Mouse (Mus musculus): ENCODE measurements at regions not wholly inside any gene's neighbourhood (a gene's known extent, or its start where the extent isn't known, plus 50 kb on each side); places are given as distances from the start of the nearest gene placed in this dataset.
A peak's percentile ranks its signal among the peaks of the same experiment; 100 is the strongest.
"Not testable (repeated sequence)": the region's sequence is repeated elsewhere in the genome, so short reads cannot be mapped to it uniquely, and the experiment has no call there.

DNA sequence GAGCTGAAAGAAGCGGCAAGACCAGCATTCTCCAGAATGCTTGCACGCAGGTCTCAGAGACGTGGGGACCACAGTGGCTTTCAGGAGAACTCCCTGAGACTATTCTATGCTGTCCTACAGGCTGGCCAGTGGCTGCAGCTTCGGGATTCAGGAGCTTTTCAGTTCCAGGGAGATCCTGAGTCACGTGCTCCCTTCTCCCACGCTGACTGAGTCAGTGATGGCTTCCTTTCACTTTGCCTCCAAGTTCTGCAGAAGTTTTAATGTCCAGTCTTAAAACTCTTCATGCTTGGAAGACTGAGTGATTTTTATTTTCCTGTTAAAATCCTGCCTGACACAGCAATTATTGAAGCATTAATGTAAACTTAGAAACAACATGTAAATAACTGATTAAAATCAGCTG is 190.5 kb upstream of the Tmem45b start:
- no peak for DNase-seq
- intact Hi-C loops (cut with DNase I): no loop called here

DNA sequence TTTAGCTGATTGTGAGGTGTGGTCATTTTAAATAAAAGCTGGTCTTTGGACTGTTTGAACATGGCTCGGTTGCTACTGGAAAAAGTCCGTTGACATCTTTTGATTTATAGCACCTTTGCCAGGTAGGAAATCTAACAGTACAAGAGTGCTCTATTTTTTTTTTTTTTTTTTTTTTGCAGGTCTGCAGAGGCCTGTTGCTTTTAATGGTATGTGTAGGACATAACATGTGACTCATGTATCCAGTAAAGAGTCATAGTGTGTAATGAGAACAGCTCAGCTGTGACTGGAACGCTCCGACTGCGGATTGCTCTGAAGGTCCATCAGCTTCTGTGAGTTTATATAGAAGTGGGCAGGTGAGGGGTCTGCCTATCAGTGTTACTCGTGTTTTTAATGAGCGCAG is 190.0 kb upstream of the Tmem45b start:
- DNase-seq: no peak
- intact Hi-C loops (cut with DNase I): no loop called here

DNA sequence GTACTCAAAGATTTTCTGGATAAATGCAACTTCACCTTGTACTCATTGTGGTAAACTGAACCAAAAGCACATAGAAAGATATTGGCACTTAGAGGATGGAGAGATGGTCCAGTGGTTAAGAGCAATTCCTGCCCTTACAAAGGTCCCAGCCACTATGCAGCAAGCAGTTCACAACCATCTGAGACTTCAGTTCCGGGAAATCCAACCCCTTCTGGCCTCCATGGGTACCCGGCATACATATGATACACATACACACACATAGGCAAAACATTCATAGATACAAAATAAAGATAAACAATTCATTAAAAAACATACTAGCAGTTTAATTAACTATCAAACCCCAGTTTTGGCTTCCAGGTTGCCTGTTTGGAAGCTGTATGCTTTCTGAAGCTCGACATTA is 189.5 kb upstream of the Tmem45b start:
- intact Hi-C loops (cut with DNase I): no loop called here
- no peak for DNase-seq

DNA sequence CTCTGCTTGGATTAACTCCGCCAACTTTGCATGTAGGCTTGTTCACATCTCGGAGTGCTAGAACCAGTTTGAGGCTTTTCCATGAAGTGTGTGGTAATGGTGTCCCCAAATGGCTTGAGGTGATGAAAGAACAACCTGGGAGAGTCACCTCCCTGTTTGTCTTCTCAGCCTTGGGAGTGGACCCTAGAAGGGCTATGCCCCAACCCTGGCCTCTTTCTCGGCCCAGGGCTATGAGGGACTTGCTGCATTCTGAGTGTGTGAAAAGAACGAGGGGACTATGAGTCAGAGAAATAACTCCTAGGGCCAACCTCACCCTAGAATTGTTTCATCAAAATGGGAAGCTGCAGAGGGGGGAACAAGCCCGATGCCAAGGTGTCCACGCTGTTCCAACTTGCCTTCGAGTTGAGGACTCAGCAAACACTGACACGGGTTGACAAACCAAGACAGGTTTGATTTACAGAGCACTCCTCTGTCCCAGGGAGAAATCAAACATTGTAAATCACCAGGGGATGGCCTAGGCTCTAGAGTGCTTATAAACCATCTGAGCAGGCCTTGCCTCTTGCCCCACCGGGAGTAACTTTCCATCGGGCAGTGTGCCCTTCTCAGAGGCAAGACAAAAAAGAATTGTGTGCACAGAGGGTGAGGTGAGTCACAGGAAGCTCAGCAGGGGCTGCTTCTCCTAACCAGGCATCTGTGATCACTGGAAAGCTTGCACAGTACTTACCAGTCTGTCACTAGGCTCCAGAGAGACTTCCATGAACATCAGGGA is 186.3 kb upstream of the Tmem45b start:
- intact Hi-C loops (cut with DNase I): no loop called here
- no peak for DNase-seq

DNA sequence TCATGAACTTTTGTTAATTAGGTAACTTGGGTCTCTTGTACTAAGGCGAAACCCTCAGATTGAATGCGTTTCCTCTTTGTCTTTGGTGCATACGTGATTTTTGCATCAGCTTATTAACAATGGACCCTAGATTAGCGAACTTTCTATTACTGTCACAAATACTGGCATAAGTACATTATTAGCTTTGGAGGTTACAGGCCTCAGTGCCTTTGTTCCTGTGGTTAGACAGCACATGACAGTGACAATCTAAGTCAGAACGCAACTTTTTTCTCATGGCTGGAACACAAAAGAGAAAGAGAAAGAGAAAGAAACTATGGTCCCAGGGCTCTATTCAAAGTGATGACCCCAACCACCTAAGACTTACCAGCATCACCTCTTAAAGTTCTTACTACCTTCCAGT is 184.8 kb upstream of the Tmem45b start:
- intact Hi-C loops (cut with DNase I): no loop called here
- no peak for DNase-seq

DNA sequence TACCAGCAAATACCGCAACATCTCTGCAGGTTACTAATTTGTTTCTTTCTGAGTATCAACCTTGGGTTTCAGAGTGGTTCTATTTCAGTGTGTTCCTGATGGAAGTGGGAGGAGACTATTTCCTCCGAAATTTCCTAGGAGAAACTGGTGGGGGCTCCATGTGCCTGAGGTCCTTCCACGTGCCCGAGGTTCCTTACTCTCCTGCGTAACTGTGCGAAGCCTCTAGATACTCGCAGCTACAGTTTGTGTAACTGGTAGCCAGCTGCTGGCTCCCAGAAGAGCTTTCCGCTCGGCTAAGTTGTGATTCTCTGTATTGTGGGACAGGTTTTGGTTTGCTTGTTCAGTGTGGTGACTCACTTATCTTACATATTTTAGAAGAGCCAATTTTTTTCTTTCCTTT is 184.3 kb upstream of the Tmem45b start:
- intact Hi-C loops (cut with DNase I): no loop called here
- DNase-seq: no peak

DNA sequence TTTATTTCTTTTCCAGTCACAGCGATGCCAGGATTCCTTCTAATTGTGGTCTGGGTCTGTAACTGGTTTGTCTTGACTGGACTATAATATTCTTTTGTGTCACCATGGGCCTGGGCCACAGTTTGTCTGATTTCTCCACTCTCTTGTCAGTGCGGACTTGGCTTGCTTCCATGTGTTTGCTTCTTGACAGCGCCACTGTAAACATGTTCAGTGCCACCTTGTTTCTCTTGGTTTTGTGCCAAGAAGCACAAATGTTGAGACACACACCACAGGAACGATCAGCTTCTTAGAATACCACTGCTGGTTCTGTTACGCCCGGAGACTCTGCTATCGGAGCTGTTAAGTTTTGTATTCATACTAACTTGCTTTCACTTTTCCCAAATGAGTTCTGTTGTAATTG is 180.9 kb upstream of the Tmem45b start:
- no peak for DNase-seq
- intact Hi-C loops (cut with DNase I): no loop called here

DNA sequence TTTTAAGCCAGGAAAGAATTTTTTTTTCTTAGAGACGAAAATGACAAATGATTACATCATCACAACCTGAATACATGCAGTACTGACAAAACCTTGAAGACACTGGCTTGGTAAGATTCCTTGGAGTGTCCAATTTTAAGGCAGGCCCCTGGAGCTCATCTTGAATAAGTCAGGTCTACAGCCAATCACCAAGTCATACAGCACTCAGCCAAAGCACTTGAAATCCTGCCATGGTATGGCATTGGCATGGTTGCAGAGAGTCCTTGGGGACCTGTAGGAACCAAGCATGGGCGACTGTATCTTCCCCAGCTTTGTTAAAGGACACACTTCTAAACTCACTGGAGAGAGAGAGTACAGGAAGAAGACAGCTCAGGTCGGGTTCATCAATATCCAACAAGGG is 179.8 kb upstream of the Tmem45b start:
- DNase-seq: no peak
- intact Hi-C loops (cut with DNase I): no loop called here

DNA sequence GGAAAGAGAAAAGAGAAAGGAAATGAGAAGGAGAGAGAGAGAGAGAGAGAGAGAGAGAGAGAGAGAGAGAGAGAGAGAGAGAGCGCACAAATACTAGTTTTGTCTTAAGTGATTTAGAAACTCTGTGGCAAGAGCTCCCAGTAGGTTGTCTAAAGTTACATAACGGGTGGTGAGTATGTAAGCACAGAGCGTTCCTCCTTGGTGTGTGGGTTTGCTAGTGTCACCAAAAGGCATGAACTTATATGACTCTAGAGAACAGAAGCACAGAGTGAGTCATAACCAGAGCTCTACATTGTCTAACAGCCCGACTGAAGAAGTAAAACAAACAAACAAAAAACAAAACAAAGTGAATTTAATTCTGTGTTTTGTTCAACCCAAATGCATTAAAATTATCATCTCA is 177.9 kb upstream of the Tmem45b start:
- intact Hi-C loops (cut with DNase I): no loop called here
- DNase-seq: no peak

DNA sequence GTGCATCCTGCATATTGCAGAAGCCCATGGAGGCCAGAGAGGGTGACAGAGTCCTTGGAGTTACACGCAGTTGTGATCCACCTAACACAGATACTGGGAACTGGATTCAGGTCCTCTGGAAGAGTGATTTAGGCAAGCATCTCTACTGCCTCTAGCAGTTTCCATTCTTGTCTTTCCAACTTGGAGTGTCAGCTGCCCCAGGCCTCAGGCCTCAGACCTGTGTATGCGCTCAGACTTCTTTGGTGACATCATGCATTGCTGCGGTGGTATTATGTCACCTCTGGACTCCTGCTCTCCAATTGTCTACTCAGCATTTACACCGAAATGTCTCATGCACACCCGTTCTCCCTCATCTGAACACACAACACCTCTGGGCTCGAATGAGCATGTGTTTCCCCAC is 164.0 kb upstream of the Tmem45b start:
- no peak for DNase-seq
- intact Hi-C loops (cut with DNase I): no loop called here

DNA sequence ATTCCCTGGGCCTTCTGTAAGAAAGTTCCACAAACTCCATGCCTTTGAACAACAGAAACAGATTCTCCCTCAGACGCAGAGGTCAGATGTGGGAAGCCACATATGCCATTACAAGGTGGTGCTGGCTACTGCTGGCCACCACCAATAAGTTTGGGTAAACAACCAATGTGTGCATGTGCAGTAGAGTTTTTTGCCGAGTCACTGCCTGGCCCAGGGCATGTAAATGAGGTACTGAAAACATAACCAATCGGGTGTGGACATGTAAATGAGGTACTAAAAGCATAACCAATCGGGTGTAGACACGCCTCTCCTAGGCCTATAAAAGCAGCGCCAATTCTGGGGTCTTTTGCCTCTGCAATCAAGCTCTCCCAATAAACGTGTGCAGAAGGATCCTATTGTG is 157.3 kb upstream of the Tmem45b start:
- intact Hi-C loops (cut with DNase I); DNase-seq: not testable (repeated sequence)

DNA sequence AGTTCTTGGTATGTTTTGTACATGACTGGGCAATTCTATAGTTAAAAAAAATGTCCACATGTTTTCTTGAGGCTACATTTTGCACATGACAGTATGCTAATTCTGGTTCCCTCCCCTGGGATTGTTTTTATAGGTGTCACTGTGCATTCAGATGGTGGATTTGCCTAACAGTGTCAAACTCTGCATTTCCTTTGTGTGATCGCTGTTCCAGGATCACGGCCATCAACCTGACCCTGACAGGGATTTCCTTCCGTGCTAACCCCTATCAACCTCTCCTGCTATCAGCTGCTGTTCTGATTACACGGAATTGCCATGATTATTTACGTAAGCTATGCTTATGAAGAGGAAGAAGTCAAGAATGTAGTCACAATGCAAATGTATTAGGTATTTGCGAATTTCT is 155.1 kb upstream of the Tmem45b start:
- DNase-seq: no peak
- intact Hi-C loops (cut with DNase I): no loop called here

DNA sequence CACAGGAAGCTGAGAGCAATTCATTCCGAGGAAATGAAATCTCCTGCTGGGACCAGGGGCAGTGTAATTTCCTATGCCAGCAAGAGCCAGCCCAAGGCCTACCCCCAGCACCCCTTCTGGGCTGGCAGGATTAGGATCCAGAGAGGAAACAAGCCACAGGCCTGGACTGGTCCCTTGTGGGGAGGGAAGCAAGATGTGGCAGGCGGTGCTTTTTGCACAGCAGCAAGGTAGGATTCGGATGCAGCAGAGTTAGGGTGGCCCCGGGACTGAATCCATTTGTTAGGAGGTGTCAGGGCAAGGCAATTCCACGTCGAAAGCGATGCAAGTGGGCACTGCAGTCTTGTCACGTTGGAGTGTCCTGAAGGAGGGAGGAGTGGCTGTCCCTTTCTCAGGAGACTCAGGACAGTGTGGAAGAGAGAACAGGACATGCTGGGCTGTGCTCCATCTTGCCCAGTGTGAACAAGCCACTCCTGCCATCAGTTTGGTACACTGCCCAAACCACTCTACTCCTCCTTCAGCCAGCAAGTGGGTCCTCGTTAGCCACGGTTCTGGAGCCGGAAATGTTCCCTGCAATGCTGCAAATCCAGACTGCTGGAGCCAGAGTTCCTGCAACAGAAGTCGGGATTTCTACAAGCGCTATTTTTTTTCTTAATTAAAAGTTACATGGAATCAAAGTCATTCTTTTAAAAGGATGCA is 150.1 kb upstream of the Tmem45b start:
- DNase-seq: no peak
- intact Hi-C loops (cut with DNase I): no loop called here

DNA sequence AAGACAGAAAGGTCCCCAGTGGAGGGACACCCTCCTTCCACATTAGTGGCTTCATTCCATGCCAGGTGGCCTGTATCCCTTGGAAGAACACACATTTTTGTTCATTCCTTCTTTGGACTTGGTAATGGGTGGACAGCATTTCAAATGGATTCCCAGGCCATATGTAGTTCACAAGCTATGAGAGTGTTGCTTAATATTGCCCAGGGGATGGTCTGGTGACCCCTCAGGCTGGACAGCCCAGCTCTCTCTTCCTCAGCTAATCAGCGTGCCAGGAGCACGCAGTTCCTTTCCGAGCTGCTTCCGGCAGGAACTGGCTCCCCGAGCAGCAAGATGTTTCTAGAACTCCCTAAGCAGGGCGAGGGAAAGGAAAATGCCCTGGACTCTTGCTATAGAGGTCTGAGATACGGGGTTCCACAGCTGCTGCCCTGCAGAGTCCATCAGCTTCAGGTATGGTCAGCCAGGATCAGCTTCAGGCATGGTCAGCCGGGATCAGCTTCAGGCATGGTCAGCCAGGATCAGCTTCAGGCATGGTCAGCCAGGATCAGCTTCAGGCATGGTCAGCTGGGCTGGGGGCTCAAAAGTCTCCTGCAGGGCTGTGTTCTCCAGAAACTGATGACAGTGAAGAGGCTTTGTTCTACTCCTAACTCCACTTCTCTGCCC is 146.9 kb upstream of the Tmem45b start:
- intact Hi-C loops (cut with DNase I): no loop called here
- DNase-seq: no peak

DNA sequence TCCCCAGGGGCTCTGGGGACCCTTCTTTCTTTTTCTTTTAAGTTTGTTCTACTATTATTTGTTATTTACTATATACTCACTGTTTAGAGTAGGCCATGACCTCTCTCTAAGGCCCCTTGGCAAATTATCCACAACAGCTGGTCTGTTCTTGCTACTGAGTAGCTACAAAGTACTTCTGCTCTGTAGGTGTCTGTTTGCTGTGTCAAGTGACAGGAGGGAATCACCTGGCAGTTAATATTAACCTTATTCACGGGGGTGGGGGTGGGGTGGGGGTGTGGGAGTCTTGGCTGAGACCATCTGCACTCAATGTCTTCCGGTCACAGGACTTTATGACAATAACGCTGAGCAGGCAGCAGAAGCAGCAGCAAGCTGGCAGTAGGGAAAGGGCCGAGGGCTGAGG is 146.4 kb upstream of the Tmem45b start:
- DNase-seq: no peak
- intact Hi-C loops (cut with DNase I): no loop called here

DNA sequence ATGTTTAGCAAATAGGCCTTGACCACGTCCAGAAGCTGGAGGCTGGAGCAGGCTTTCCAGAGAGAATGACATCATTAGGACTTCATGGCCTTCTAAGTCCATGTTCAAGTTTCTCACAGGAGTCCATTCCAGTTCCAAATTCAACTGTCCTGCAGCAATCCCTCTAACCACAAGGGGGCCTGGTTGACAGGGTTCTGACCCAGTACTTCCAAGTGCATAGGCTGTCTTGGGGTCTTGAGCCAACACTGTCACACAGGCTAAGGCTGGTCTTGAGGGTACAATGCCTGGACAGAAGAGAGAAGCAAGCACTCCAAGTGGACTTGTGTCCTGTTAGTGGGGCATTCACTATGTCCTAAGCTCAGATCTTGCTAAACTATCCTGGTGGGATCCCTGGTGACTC is 145.9 kb upstream of the Tmem45b start:
- intact Hi-C loops (cut with DNase I): no loop called here
- peak; percentile 6 to 22 for DNase-seq

DNA sequence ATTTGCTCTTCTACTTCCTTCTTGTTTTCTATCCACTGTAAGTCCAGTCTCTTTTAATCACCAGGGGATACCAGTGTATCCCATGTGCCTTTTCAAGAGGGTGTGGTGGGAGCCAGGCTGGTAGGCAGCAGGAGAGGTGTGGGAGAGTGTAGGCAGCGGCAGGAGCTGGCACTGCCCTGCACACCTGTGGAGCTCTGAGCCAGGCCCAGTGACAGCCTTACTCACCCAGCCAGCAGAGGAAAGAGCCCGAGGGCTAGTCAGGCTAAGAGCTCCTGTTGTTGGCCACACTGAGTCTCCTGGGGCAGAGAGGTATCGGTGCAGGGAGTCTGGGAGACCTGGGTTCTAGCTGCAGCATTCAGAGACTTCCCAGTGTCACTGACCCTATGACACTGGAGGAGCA is 145.5 kb upstream of the Tmem45b start:
- DNase-seq: no peak
- intact Hi-C loops (cut with DNase I): no loop called here

DNA sequence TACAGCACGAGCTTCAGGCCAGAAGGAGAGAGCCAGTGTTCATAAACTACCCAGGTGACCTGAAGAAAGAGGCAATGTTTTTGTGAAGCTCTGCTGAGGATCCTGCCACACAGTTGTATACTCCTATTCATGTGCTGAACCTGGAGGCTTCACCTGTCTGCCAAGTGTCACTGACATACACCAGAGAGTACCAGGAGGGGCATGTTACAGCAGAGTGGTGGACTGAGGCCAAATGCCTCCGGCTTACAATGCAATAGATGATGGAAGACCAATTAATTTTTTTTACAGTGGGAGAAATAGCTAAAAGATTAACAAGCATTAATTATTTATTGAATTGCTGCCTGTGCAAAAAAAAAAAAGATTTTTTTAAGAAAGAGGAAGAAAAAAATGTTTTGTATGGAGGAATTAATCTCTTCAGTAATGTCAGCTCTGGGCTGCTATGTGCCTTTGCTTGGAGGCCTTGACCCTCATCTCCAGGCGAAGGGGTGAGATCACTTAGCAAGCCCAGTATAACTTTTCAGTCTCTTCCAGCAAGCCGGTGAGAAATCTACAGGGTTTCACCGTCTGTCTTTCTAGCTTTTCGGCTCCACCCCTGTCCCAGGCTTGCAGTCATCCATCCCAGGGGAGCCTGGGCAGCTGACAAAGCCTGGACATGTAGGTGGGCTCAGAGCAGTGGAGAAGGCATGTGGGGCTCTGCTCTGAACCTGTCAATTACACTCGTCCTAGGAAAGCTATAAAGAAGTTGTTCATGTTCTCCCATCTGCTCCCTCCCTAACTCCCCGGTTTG is 144.0 kb upstream of the Tmem45b start:
- no peak for DNase-seq
- intact Hi-C loops (cut with DNase I): no loop called here

DNA sequence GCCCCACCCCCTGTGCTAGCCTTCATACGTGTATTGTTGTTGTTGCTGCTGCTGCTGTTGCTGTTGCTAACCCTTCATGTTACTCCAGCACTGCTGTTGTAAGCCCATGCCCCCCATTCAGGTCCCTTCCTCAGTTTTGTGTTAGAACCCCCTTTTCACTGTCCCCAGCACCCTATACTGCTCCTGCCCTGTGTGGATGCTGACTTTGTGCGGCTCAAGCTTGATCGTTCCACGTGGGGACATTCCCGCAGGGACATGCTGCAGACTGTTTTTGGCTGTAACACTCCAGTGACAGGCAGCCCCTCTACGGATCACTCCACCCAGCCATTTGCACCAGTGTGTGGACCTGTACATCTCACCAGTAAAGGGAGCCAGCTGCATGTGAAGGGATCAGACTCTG is 142.7 kb upstream of the Tmem45b start:
- DNase-seq: no peak
- intact Hi-C loops (cut with DNase I): no loop called here

DNA sequence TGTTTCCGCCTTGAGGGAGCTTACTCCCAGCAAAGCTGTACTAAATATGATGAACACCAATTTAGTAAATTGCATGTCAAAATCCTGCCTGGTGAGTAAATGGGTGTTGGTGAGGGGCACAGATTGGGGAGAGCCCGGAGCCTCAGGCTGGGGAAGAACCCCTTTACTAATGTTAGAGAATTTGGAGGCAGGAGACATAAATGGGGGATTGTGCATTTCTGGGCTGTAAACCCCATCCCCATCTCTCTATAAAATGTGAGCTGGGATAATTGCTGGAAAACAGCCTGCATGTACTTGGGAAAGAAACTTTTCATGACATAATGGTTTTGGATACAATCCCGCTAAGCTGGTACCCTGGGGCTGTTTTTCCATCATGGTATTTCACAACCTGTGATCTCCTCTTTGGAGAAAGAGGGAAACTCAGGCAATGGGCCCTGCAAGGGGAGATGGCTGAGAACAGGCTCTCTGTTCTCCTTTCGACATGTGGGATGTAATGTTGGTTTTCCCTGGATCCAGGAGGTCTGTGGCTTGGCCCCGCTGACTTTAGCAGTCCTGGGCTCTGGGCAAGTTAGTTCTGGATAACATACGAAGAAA is 140.3 kb upstream of the Tmem45b start:
- DNase-seq: no peak
- intact Hi-C loops (cut with DNase I): no loop called here

DNA sequence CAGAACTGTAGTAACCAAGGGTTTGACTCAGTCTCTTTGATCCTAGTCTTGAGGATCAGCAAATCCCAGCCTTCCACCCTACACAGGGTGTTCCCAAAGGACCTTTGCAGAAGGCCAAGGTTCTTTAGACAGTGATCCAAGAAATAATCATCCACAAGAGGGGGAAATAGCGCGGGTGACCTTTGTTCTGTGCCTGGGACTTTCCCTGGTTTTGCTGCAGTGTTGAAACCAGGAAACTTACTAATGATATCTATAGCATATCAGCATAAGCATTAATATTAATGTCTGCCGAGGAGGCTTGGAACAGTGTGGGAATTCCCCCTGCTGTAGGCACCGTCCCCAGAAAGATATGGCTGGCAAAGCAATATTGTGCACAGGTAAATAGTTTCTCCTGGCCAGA is 138.4 kb upstream of the Tmem45b start:
- no peak for DNase-seq
- intact Hi-C loops (cut with DNase I): no loop called here
